Mouse (Mus musculus): Measurements from ENCODE around the gene Sec11a. TPM values are rescaled to one million over a fixed set of nuclear protein-coding genes. Genes with fewer than 3 reads are reported as not detected.

The Sec11a gene
- polyA plus RNA-seq, 1 experiment, result 118 TPM

GRCm38 (mm10) chr7:80866514-80867147 is 80.9 kb downstream of the Sec11a start:
- no peak for DNase-seq (ENCODE audit: low read depth)
- TF ChIP-seq CTCF (IDR thresholded peaks at IDR 0.05; ENCODE audit: borderline replicate concordance, extremely low read depth, insufficient read depth, insufficient read length), result no peak
- no peak for TF ChIP-seq POLR2A (IDR thresholded peaks at IDR 0.05; ENCODE audit: borderline replicate concordance, extremely low read depth, insufficient read depth, insufficient read length, poor library complexity, severe bottlenecking)

DNA sequence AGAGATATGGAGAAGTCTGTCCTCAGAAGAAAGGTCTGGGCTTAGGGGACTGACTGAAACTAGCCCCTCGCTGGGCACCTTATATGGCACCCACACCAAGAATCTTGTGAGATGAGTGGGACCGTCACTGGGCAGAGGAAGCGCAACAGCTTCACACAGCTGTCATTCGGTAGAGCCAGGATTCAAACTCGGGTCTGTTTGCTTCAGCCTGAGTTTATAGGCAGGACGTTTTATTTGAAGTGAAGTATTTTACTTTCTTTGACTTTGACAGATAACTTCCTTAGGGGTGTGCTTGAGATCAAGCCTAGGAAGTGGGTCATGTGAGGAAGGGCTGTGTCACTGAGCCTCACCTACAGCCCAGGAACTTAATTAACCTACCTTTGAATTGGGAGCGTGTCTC is 82.1 kb downstream of the Sec11a start:
- DNase-seq (ENCODE audit: low read depth), result no peak
- TF ChIP-seq POLR2A (IDR thresholded peaks at IDR 0.05; ENCODE audit: borderline replicate concordance, extremely low read depth, insufficient read depth, insufficient read length, poor library complexity, severe bottlenecking) (no peak), CTCF (IDR thresholded peaks at IDR 0.05; ENCODE audit: borderline replicate concordance, extremely low read depth, insufficient read depth, insufficient read length) (no peak)

DNA sequence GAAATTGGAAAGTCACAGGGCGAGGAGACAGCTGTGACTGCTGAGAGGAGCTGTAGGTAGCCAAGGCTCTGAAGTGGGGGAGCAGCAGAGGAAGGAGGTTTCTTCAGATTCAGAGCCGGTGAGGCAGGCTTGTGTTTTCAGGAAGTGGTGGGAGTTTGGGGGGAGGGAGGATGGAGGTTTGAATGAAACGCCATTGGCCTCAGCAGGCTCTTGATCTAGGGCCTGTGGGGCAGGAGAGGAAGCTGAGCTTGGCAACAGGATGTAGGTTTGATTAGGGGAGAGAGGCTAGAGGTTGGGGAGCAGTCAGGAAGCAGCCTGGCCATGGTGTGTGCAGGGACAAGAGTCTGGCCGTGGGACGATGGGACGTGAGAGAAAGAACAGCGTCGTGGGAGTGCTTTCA is 82.7 kb downstream of the Sec11a start:
- DNase-seq (ENCODE audit: low read depth), result no peak
- TF ChIP-seq POLR2A (IDR thresholded peaks at IDR 0.05; ENCODE audit: borderline replicate concordance, extremely low read depth, insufficient read depth, insufficient read length, poor library complexity, severe bottlenecking), result no peak
- TF ChIP-seq CTCF (IDR thresholded peaks at IDR 0.05; ENCODE audit: borderline replicate concordance, extremely low read depth, insufficient read depth, insufficient read length), result no peak

- DNase-seq (ENCODE audit: low read depth), result no peak
- TF ChIP-seq POLR2A (IDR thresholded peaks at IDR 0.05; ENCODE audit: borderline replicate concordance, extremely low read depth, insufficient read depth, insufficient read length, poor library complexity, severe bottlenecking), result no peak
- no peak for TF ChIP-seq CTCF (IDR thresholded peaks at IDR 0.05; ENCODE audit: borderline replicate concordance, extremely low read depth, insufficient read depth, insufficient read length)
Observed at GRCm38 (mm10) chr7:80864151-80864550, 83.4 kb downstream of the Sec11a start.

DNA sequence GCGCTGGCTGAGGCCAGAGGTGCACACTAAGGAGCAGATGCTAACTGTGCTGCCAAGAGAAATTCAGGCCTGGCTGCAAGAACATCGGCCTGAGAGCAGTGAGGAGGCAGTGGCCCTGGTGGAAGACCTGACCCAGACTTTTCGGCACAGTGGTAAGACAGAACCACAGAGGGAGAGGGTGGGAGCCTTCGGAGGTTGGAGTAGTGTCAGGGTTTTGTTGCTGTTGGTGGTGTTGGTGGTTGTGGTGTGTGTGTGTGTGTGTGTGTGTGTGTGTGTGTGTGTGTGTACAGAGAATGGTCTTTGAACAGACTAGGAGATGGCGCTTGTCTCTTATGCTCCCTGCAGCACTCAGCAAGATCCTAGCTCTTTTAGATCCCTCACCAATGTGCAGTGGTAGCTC is 84.1 kb downstream of the Sec11a start:
- no peak for TF ChIP-seq CTCF (IDR thresholded peaks at IDR 0.05; ENCODE audit: borderline replicate concordance, extremely low read depth, insufficient read depth, insufficient read length)

DNA sequence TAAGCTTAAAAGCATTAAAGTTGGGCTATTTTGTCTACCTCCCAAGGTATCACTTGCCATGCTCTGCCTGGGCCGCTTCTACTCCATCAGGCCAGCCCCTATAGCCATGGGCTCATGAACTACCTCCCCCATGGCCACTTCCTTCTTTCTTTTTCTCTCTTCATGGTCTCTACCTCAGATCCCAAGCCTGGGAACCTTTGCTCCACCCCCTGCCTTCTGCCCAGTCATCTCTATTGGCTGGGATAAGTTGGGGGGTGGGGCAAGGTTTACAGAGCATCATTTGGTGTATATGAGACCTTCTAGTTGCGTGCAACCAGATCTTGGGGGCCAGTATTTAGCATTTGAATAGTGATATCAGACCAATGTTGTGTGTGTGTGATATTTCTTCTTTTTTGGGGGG is 85.1 kb downstream of the Sec11a start:
- TF ChIP-seq CTCF (IDR thresholded peaks at IDR 0.05; ENCODE audit: borderline replicate concordance, extremely low read depth, insufficient read depth, insufficient read length) (no peak), POLR2A (IDR thresholded peaks at IDR 0.05; ENCODE audit: borderline replicate concordance, extremely low read depth, insufficient read depth, insufficient read length, poor library complexity, severe bottlenecking) (no peak)
- DNase-seq (ENCODE audit: low read depth), result no peak

More for the DNA sequence above, 84.1 kb downstream of the Sec11a start:
- no peak for DNase-seq (ENCODE audit: low read depth)

DNA sequence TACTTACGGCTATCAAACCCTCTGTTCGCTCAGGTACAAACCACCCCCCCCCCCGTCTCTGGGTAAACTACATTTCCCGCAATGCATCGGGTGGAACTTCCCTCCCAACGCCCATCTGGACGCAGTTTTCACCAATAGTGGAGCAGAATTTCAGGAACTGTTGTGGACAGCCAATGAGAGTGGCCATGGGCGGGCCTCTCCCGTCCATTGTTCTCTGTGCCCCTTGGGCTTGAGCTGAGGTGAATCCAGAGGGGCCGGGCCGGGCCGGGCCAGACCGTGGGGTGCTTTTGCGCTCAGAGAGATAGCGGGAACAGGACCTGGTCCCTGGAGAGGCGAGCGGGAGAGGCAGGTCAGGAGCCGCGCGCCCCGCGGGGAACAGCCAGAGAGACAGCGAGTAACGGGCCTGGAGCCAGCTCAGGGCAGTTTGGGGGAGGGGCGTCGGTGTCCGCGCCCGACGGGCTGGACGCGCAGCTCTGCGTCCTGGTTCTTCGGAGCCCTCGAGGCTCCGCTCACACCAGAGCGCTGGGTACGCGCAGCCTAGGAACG is 86.8 kb downstream of the Sec11a start, which contains the start of gene Zscan2:
TSS of gene Zscan2 (plus strand) at position 192 of the 546 bp plus-strand sequence.
- TF ChIP-seq POLR2A (IDR thresholded peaks at IDR 0.05; ENCODE audit: borderline replicate concordance, extremely low read depth, insufficient read depth, insufficient read length, poor library complexity, severe bottlenecking) (peak; percentile 54; the same call in 1 of the 2 replicates), CTCF (IDR thresholded peaks at IDR 0.05; ENCODE audit: borderline replicate concordance, extremely low read depth, insufficient read depth, insufficient read length) (no peak)

GRCm38 (mm10) chr7:80860227-80860626 is 87.4 kb downstream of the Sec11a start:
- peak; percentile 10; the same call in 1 of the 2 replicates for TF ChIP-seq POLR2A (IDR thresholded peaks at IDR 0.05; ENCODE audit: borderline replicate concordance, extremely low read depth, insufficient read depth, insufficient read length, poor library complexity, severe bottlenecking)
- TF ChIP-seq CTCF (IDR thresholded peaks at IDR 0.05; ENCODE audit: borderline replicate concordance, extremely low read depth, insufficient read depth, insufficient read length), result no peak
- DNase-seq (ENCODE audit: low read depth), result peak; percentile 93

More for the DNA sequence above, 86.8 kb downstream of the Sec11a start, which contains the start of gene Zscan2:
- DNase-seq (ENCODE audit: low read depth), result peak; percentile 99

DNA sequence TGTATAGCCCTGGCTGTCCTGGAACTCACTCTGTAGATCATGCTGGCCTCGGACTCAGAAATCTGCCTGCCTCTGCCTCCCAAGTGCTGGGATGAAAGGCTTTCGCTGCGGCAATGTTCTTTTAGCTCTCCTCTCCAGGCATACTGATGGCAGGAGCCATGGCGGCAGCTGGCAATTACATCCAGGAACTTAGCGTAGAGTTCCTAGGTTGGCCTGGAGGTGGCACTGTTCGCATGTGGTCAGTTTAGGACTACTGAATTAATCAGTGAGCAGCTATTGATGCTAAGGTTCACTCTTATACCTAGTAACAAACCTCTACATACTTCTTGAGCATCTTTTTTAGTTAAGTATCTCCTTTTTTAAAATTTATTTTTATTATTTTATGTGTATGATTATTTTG is 90.4 kb downstream of the Sec11a start:
- peak; percentile 78 for TF ChIP-seq CTCF (IDR thresholded peaks at IDR 0.05; ENCODE audit: borderline replicate concordance, extremely low read depth, insufficient read depth, insufficient read length)
- TF ChIP-seq POLR2A (IDR thresholded peaks at IDR 0.05; ENCODE audit: borderline replicate concordance, extremely low read depth, insufficient read depth, insufficient read length, poor library complexity, severe bottlenecking), result no peak
- DNase-seq (ENCODE audit: low read depth), result peak; percentile 82

- no peak for TF ChIP-seq CTCF (IDR thresholded peaks at IDR 0.05; ENCODE audit: borderline replicate concordance, extremely low read depth, insufficient read depth, insufficient read length)
- no peak for TF ChIP-seq POLR2A (IDR thresholded peaks at IDR 0.05; ENCODE audit: borderline replicate concordance, extremely low read depth, insufficient read depth, insufficient read length, poor library complexity, severe bottlenecking)
- no peak for DNase-seq (ENCODE audit: low read depth)
Observed at GRCm38 (mm10) chr7:80855316-80855715, 92.3 kb downstream of the Sec11a start.

Other genes with a start within 250 kb of the Sec11a start
- gene Iqgap1, start 121.8 kb downstream of the Sec11a start, polyA plus RNA-seq (2012; rRNA removed), result 27.1 and 31.4 TPM in 2 replicates
- 31.2 and 37.1 TPM in 2 replicates for gene Zscan2, start 86.9 kb downstream of the Sec11a start, polyA plus RNA-seq (2012; rRNA removed)
- 32.8 and 37.1 TPM in 2 replicates for gene Wdr73, start 46.5 kb downstream of the Sec11a start, polyA plus RNA-seq (2012; rRNA removed)
- 10.3 and 10.5 TPM in 2 replicates for gene Nmb, start 42.7 kb downstream of the Sec11a start, polyA plus RNA-seq (2012; rRNA removed)
- gene Zfp592, start 45.9 kb upstream of the Sec11a start, polyA plus RNA-seq (2012; rRNA removed), result 19.9 and 20.4 TPM in 2 replicates
- 0.06 and 0.16 TPM in 2 replicates for gene Alpk3, start 109.8 kb upstream of the Sec11a start, polyA plus RNA-seq (2012; rRNA removed)
- 0.03 TPM in 2 replicates for gene Slc28a1, start 167.0 kb upstream of the Sec11a start, polyA plus RNA-seq (2012; rRNA removed)

Measured in brain, embryonic 14.5 days (tissue).